Mouse (Mus musculus): Measurements from ENCODE around the gene Ptprk. TPM values are rescaled to one million over a fixed set of nuclear protein-coding genes. Genes with fewer than 3 reads are reported as not detected.

The Ptprk gene
- polyA plus RNA-seq, 1 experiment from 2014 or later, result 39.3 TPM

- Histone ChIP-seq H3K27me3 (ENCODE audit: control insufficient read depth, insufficient read depth, low read length) (no peaks in the 10 kb centered on the region), H3K9me3 (ENCODE audit: control insufficient read depth, low read length) (no peaks in the 10 kb centered on the region), H3K4me2 (ENCODE audit: low read depth, low read length) (no peak overlapping the region), H3K4me3 (ENCODE audit: low read depth, low read length) (no peak overlapping the region), H3K4me1 (ENCODE audit: control insufficient read depth, insufficient read depth, low read length) (no peaks in the 10 kb centered on the region), H3K9ac (replicated peaks; ENCODE audit: low read depth, low read length) (no peak overlapping the region), H3K27ac (ENCODE audit: low read depth, low read length) (no peak overlapping the region), H3K36me3 (ENCODE audit: control insufficient read depth, insufficient read depth, low read length) (no peaks in the 10 kb centered on the region)
- 88% methylated on average over 5 of the region's 5 CpGs for WGBS
- no peak for ATAC-seq (ENCODE audit: low read depth)
Observed at GRCm38 (mm10) chr10:28128011-28128410, 53.4 kb downstream of the Ptprk start.

- no peak overlapping the region for H3K4me2 ChIP-seq (ENCODE audit: low read depth, low read length)
- H3K4me3 ChIP-seq (ENCODE audit: low read depth, low read length), result no peak overlapping the region
- H3K27me3 ChIP-seq (ENCODE audit: control insufficient read depth, insufficient read depth, low read length), result no peaks in the 10 kb centered on the region
- H3K9ac ChIP-seq (replicated peaks; ENCODE audit: low read depth, low read length), result no peak overlapping the region
- ATAC-seq (ENCODE audit: low read depth), result no peak
- no peak overlapping the region for H3K27ac ChIP-seq (ENCODE audit: low read depth, low read length)
- no peaks in the 10 kb centered on the region for H3K36me3 ChIP-seq (ENCODE audit: control insufficient read depth, insufficient read depth, low read length)
- 75% methylated on average over 4 of the region's 4 CpGs for WGBS
- no peaks in the 10 kb centered on the region for H3K4me1 ChIP-seq (ENCODE audit: control insufficient read depth, insufficient read depth, low read length)
- H3K9me3 ChIP-seq (ENCODE audit: control insufficient read depth, low read length), result no peaks in the 10 kb centered on the region
Observed at GRCm38 (mm10) chr10:28128450-28128849, 53.8 kb downstream of the Ptprk start.

- no peaks in the 10 kb centered on the region for H3K36me3 ChIP-seq (ENCODE audit: control insufficient read depth, insufficient read depth, low read length)
- no peaks in the 10 kb centered on the region for H3K27me3 ChIP-seq (ENCODE audit: control insufficient read depth, insufficient read depth, low read length)
- no peak overlapping the region for H3K4me3 ChIP-seq (ENCODE audit: low read depth, low read length)
- H3K4me1 ChIP-seq (ENCODE audit: control insufficient read depth, insufficient read depth, low read length), result no peaks in the 10 kb centered on the region
- WGBS, result 94% methylated on average over 9 of the region's 9 CpGs
- no peak overlapping the region for H3K27ac ChIP-seq (ENCODE audit: low read depth, low read length)
- H3K4me2 ChIP-seq (ENCODE audit: low read depth, low read length), result no peak overlapping the region
- no peak for ATAC-seq (ENCODE audit: low read depth)
- H3K9ac ChIP-seq (replicated peaks; ENCODE audit: low read depth, low read length), result no peak overlapping the region
- no peaks in the 10 kb centered on the region for H3K9me3 ChIP-seq (ENCODE audit: control insufficient read depth, low read length)
Observed at GRCm38 (mm10) chr10:28130422-28130821, 55.8 kb downstream of the Ptprk start.

- H3K4me1 ChIP-seq (ENCODE audit: control insufficient read depth, insufficient read depth, low read length), result no peaks in the 10 kb centered on the region
- 91% methylated on average over 4 of the region's 4 CpGs for WGBS
- ATAC-seq (ENCODE audit: low read depth), result no peak
- no peak overlapping the region for H3K9ac ChIP-seq (replicated peaks; ENCODE audit: low read depth, low read length)
- H3K4me2 ChIP-seq (ENCODE audit: low read depth, low read length), result no peak overlapping the region
- H3K4me3 ChIP-seq (ENCODE audit: low read depth, low read length), result no peak overlapping the region
- H3K9me3 ChIP-seq (ENCODE audit: control insufficient read depth, low read length), result no peaks in the 10 kb centered on the region
- H3K36me3 ChIP-seq (ENCODE audit: control insufficient read depth, insufficient read depth, low read length), result no peaks in the 10 kb centered on the region
- no peaks in the 10 kb centered on the region for H3K27me3 ChIP-seq (ENCODE audit: control insufficient read depth, insufficient read depth, low read length)
- H3K27ac ChIP-seq (ENCODE audit: low read depth, low read length), result no peak overlapping the region
Observed at GRCm38 (mm10) chr10:28133770-28134169, 59.1 kb downstream of the Ptprk start.

GRCm38 (mm10) chr10:28138399-28138798 is 63.8 kb downstream of the Ptprk start:
- ATAC-seq (ENCODE audit: low read depth), result peak; percentile 28; the same call in 1 of the 2 replicates
- H3K27me3 ChIP-seq (ENCODE audit: control insufficient read depth, insufficient read depth, low read length), result no peaks in the 10 kb centered on the region
- WGBS, result 73% methylated on average over 4 of the region's 4 CpGs

GRCm38 (mm10) chr10:28144459-28144858 is 69.8 kb downstream of the Ptprk start:
- Histone ChIP-seq H3K27ac (ENCODE audit: low read depth, low read length) (no peak overlapping the region), H3K4me2 (ENCODE audit: low read depth, low read length) (no peak overlapping the region), H3K4me3 (ENCODE audit: low read depth, low read length) (no peak overlapping the region), H3K9me3 (ENCODE audit: control insufficient read depth, low read length) (no peaks in the 10 kb centered on the region), H3K4me1 (ENCODE audit: control insufficient read depth, insufficient read depth, low read length) (0 out of 2 replicates have a peak, but pooled peaks cover 2% of the 10 kb centered on the region), H3K27me3 (ENCODE audit: control insufficient read depth, insufficient read depth, low read length) (no peaks in the 10 kb centered on the region), H3K9ac (replicated peaks; ENCODE audit: low read depth, low read length) (no peak overlapping the region), H3K36me3 (ENCODE audit: control insufficient read depth, insufficient read depth, low read length) (no peaks in the 10 kb centered on the region)
- no peak for ATAC-seq (ENCODE audit: low read depth)
- WGBS, result 53% methylated on average over 1 of the region's 1 CpGs

More at GRCm38 (mm10) chr10:28138399-28138798, 63.8 kb downstream of the Ptprk start:
- Histone ChIP-seq H3K27ac (ENCODE audit: low read depth, low read length) (no peak overlapping the region), H3K4me3 (ENCODE audit: low read depth, low read length) (no peak overlapping the region), H3K4me2 (ENCODE audit: low read depth, low read length) (no peak overlapping the region), H3K9ac (replicated peaks; ENCODE audit: low read depth, low read length) (no peak overlapping the region), H3K9me3 (ENCODE audit: control insufficient read depth, low read length) (no peaks in the 10 kb centered on the region), H3K36me3 (ENCODE audit: control insufficient read depth, insufficient read depth, low read length) (no peaks in the 10 kb centered on the region), H3K4me1 (ENCODE audit: control insufficient read depth, insufficient read depth, low read length) (no peaks in the 10 kb centered on the region)

GRCm38 (mm10) chr10:28145326-28145725 is 70.7 kb downstream of the Ptprk start:
- H3K9me3 ChIP-seq (ENCODE audit: control insufficient read depth, low read length), result no peaks in the 10 kb centered on the region

GRCm38 (mm10) chr10:28155688-28156685 is 81.4 kb downstream of the Ptprk start:
- Histone ChIP-seq H3K4me1 (ENCODE audit: control insufficient read depth, insufficient read depth, low read length) (peaks cover 3% of the 10 kb centered on the region; the same call in 1 of the 2 replicates), H3K27me3 (ENCODE audit: control insufficient read depth, insufficient read depth, low read length) (no peaks in the 10 kb centered on the region), H3K9me3 (ENCODE audit: control insufficient read depth, low read length) (no peaks in the 10 kb centered on the region), H3K9ac (replicated peaks; ENCODE audit: low read depth, low read length) (no peak overlapping the region), H3K27ac (ENCODE audit: low read depth, low read length) (peak overlapping the region; percentile 18; the same call in 1 of the 2 replicates), H3K4me3 (ENCODE audit: low read depth, low read length) (no peak overlapping the region), H3K4me2 (ENCODE audit: low read depth, low read length) (peak overlapping the region; percentile 16; the same call in 1 of the 2 replicates), H3K36me3 (ENCODE audit: control insufficient read depth, insufficient read depth, low read length) (no peaks in the 10 kb centered on the region)
- peak; percentile 71 for ATAC-seq (ENCODE audit: low read depth)
- 54% methylated on average over 20 of the region's 20 CpGs for WGBS

More at GRCm38 (mm10) chr10:28145326-28145725, 70.7 kb downstream of the Ptprk start:
- no peak for ATAC-seq (ENCODE audit: low read depth)
- Histone ChIP-seq H3K4me2 (ENCODE audit: low read depth, low read length) (no peak overlapping the region), H3K4me3 (ENCODE audit: low read depth, low read length) (no peak overlapping the region), H3K27me3 (ENCODE audit: control insufficient read depth, insufficient read depth, low read length) (no peaks in the 10 kb centered on the region), H3K9ac (replicated peaks; ENCODE audit: low read depth, low read length) (no peak overlapping the region), H3K27ac (ENCODE audit: low read depth, low read length) (no peak overlapping the region), H3K4me1 (ENCODE audit: control insufficient read depth, insufficient read depth, low read length) (0 out of 2 replicates have a peak, but pooled peaks cover 2% of the 10 kb centered on the region), H3K36me3 (ENCODE audit: control insufficient read depth, insufficient read depth, low read length) (no peaks in the 10 kb centered on the region)
- 40% methylated on average over 5 of the region's 5 CpGs for whole genome bisulfite sequencing

- H3K27me3 ChIP-seq (ENCODE audit: control insufficient read depth, insufficient read depth, low read length), result no peaks in the 10 kb centered on the region
- no peaks in the 10 kb centered on the region for H3K36me3 ChIP-seq (ENCODE audit: control insufficient read depth, insufficient read depth, low read length)
- no peak for ATAC-seq (ENCODE audit: low read depth)
- no peak overlapping the region for H3K27ac ChIP-seq (ENCODE audit: low read depth, low read length)
- H3K4me2 ChIP-seq (ENCODE audit: low read depth, low read length), result no peak overlapping the region
- no peak overlapping the region for H3K9ac ChIP-seq (replicated peaks; ENCODE audit: low read depth, low read length)
- 93% methylated on average over 4 of the region's 4 CpGs for whole genome bisulfite sequencing
- H3K9me3 ChIP-seq (ENCODE audit: control insufficient read depth, low read length), result no peaks in the 10 kb centered on the region
- no peak overlapping the region for H3K4me3 ChIP-seq (ENCODE audit: low read depth, low read length)
- H3K4me1 ChIP-seq (ENCODE audit: control insufficient read depth, insufficient read depth, low read length), result peaks cover 3% of the 10 kb centered on the region; the same call in 1 of the 2 replicates
Observed at GRCm38 (mm10) chr10:28159716-28160115, 85.1 kb downstream of the Ptprk start.

Data from neural tube, embryonic 14.5 days (tissue).